Mouse (Mus musculus): ENCODE measurements at regions not wholly inside any gene's neighbourhood (a gene's known extent, or its start where the extent isn't known, plus 50 kb on each side); places are given as distances from the start of the nearest gene placed in this dataset.

DNA sequence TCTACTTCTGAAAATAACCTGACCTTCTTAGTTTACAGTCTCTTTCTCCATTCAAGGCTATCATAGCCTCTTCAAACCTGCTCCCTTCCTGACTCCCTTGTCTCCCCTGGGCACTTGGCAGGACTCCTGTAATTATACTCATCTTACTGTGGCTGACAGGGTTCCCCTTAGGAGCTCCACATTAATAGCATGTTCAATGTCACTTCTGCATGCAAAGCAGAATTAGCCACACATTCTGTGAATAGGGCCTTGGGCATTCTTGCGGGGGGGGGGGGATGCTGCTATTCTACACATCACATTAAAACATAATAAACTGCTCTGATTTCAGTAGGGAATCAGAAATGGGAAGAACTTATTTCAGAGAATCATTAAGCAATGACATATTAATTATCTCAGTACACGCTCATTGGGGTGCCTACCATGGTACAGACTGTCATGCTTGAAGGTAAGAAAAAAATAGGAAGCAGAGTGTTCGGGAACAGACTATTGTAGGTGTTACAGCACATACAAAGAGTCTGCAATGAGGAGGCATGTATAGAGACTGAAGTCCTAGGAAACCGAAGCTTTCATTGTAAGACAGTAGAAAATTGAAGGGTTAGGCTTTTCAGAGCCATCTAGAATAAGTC is 1698.3 kb upstream of the Gm6569 start:
- no peak for TF ChIP-seq POLR2A (IDR thresholded peaks at IDR 0.05; ENCODE audit: borderline replicate concordance, control insufficient read depth, low read depth, low read length)
- no peak for TF ChIP-seq CTCF (IDR thresholded peaks at IDR 0.05; ENCODE audit: control insufficient read depth, insufficient read depth, low read length)

All from bone marrow, adult 2 months (tissue).